Mouse (Mus musculus): ENCODE measurements around the gene Leprot. TPM values are rescaled to one million over a fixed set of nuclear protein-coding genes. Genes with fewer than 3 reads are reported as not detected.

The Leprot gene
- polyA plus RNA-seq (2021; fragmentation: Nextera tagmentation) = 43.6 and 44.3 TPM in 2 replicates
- long read RNA-seq, experiment 1, transcript Leprot-201 (4 exons, 1,898 nt) = major isoform, 78 of 86 reads
- long read RNA-seq, experiment 1, partial matches to known transcripts = 6 of 86 reads
- long read RNA-seq, experiment 1, other reads (novel, unspliced or antisense) = 2 of 86 reads
- long read RNA-seq, experiment 2, transcript Leprot-201 (4 exons, 1,898 nt) = major isoform, 257 of 264 reads
- long read RNA-seq, experiment 2, partial matches to known transcripts = 5 of 264 reads
- long read RNA-seq, experiment 2, other reads (novel, unspliced or antisense) = 2 of 264 reads

GRCm38 (mm10) chr4:101647196-101647905 lies at the start of gene Leprot:
Gene Leprot (plus strand): TSS chr4:101647718.

Other genes starting within 250 kb of the Leprot start
- gene Ak4, start 228.4 kb upstream of the Leprot start, polyA plus RNA-seq (2021; fragmentation: Nextera tagmentation) = 26.0 and 33.3 TPM in 2 replicates
- 122 and 124 TPM in 2 replicates for gene Dnajc6, start 151.1 kb upstream of the Leprot start, polyA plus RNA-seq (2021; fragmentation: Nextera tagmentation)
- gene Lepr, start 69.7 kb downstream of the Leprot start, polyA plus RNA-seq (2021; fragmentation: Nextera tagmentation) = 0.44 and 1.8 TPM in 2 replicates
- gene B020004J07Rik, start 196.3 kb downstream of the Leprot start, polyA plus RNA-seq (2021; fragmentation: Nextera tagmentation) = not detected in 2 replicates
- not detected in 2 replicates for gene C130073F10Rik, start 246.1 kb downstream of the Leprot start, polyA plus RNA-seq (2021; fragmentation: Nextera tagmentation)

Measured in layer of hippocampus, adult 6 months (tissue).